Mouse (Mus musculus): ENCODE measurements around the gene Vdac1.

DNA sequence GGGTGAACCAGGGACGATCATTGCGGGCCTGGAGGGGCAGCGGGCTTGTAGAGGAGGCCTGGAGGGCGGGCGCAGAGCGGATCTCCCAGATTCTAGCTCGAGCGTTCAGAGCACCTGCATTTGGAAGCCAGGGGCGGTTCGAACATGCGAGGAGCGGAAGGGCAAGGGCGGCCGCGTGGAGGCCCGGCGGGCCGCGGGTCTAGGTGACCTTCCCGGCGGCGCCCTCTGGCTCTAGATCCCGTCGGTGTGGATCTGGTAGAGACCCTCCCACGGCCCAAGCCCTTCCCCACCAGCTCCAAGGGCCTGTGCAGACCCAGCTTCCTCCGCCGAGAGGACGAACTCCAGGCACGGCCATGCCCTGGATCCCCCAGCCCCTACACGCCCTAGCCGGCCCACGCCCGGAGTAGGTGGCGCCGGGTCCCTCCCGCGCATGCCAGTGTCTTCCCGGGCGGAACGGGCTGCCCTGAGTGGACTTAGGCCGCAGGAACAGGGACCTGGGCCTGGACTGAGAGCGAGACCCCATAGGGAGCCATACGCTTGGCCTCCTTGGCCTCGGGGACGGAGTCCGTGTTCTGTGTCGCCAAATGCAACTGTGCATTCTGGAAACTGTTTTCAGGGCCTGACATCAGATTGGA, 744 bp downstream of the Vdac1 start:
- TF ChIP-seq POLR2A (IDR thresholded peaks at IDR 0.05; ENCODE audit: borderline replicate concordance, extremely low read depth, insufficient read depth, insufficient read length, poor library complexity, severe bottlenecking) = no peak
- TF ChIP-seq CTCF (IDR thresholded peaks at IDR 0.05; ENCODE audit: borderline replicate concordance, extremely low read depth, insufficient read depth, insufficient read length) = no peak
